Mouse (Mus musculus) hematopoietic multipotent progenitor cell, adult 10-12 weeks (in vitro differentiated cells): ENCODE measurements around the gene Cul4b. TPM values are rescaled to one million over a fixed set of nuclear protein-coding genes. Genes with fewer than 3 reads are reported as not detected.

Experiments used
- polyA plus RNA-seq: library from polyadenylated mRNA; stranded (reverse); fragments of >175 nt; gene quantifications from 2 replicates; pipeline ENCODE4 v1.2.3, GENCODE M21; 2012; ENCODE audit warnings: low replicate concordance

Cul4b gene
- polyA plus RNA-seq = 9.1 and 13.1 TPM in 2 replicates

DNA sequence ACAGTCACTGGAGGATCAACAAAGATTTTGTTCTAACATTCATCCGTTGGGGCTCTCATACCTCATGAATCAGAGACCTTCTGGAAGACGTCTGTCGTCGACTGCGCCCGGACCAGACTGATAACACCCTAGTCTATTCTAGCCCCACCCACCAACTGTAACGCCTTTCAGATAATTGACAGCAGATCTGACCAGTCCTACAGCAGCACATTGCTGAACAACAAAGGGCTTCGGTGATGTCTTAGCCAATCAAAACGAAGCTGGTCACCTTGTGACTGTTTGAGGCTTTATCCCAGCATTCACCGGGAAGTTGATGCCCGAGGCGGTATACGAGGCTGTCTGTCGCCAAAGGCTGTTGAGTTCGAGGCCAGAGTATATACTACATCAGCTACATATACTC is at the start of gene Cul4b:
Gene Cul4b (minus strand): TSS at position 119 of the 400 bp plus-strand sequence.

DNA sequence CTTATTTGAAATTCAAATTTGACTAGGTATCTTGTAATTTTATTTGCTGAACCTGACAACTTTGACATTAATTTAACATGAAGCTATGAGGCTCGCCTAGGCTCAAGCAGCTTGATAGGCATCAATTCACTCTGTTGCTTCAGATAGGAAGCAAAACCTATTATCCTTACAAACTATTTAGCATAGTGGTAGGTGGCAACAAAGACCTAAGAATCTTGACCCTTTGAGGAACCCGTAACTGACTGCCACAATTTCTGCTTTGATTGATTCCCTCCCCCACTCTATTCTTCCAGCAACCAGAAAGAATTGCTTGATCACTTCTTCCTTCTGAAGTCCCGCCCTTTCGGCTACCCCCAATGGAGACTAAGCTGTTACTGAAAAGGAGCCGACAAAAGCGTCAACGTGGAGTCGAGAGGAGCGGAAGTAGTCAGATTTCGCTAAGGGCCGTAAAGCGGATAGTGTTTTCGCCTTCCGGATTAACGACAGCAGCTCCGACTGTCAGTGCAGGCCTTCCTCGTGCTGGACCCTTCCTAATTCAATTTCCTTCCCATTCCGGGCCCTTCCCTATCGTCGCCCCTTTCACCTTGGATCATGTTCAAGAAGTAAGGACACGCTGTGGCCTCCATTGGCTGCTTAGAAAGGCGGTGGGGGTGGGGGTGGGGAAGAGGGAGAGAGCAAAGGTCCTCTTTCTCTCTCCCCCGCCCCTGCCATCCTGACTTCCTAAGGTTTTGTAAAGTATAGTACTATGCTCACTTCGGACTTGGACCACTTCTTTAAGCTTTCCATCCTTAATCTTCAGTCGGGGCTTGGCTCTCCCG is 24.4 kb upstream of the Cul4b start, which contains the start of gene Mcts1:
Gene Mcts1 (plus strand): TSS at position 402 of the 818 bp plus-strand sequence.

Other genes starting within 250 kb of the Cul4b start
- 3.5 and 12.1 TPM in 2 replicates for gene Lamp2, start 119.7 kb downstream of the Cul4b start, polyA plus RNA-seq
- gene Mcts1, start 24.4 kb upstream of the Cul4b start, polyA plus RNA-seq = 0.79 and 1.8 TPM in 2 replicates
- gene C1galt1c1, start 58.9 kb upstream of the Cul4b start, polyA plus RNA-seq = 0.97 and 1.1 TPM in 2 replicates
- gene 6030498E09Rik, start 196.5 kb upstream of the Cul4b start, polyA plus RNA-seq = not detected in 2 replicates